Mouse (Mus musculus) liver, adult 2 months (tissue): ENCODE results near the gene Uck2.

Source experiments
- CTCF ChIP-seq: fragments of 200-500 bp; IDR thresholded peaks from 2 replicates; pipeline ENCODE4 v1.5.1; 2011; ENCODE audit warnings: low read depth, low read length, control low read depth
- POLR2A ChIP-seq: fragments of 200-500 bp; IDR thresholded peaks from 2 replicates; pipeline ENCODE4 v1.6.1; 2011; ENCODE audit warnings: low read length, control low read depth; ENCODE audit not compliant: insufficient read depth; ENCODE audit errors: extremely low read depth

DNA sequence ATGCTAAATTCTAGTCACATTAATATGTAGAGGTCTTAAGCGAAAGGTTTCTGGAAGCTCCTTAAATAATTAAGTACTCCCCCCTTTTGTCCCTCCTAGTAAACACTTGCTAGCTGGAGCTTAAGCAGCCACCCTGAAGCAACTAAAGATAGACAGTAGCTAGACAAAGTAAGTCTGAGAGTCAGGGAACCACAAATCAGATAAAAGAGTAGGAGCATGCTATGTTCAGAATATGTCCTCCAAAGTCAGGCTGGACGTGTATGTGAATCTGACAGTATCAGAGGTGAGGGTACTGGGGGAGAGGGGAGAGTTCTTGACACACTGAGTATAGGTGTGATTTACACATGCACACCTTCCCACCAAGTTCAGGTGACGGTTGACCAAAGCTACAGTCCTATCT is 43.6 kb downstream of the Uck2 start:
- TF ChIP-seq CTCF (no peak), POLR2A (no peak)
